Mouse (Mus musculus) hindbrain, embryonic 13.5 days (tissue): Measurements from ENCODE around the gene Ttll1. TPM values are rescaled to one million over a fixed set of nuclear protein-coding genes. Genes with fewer than 3 reads are reported as not detected.
"Not testable (repeated sequence)": the region's sequence is repeated elsewhere in the genome, so short reads cannot be mapped to it uniquely, and the experiment has no call there.

ENCODE experiments used
- ATAC-seq: fragments of 200-750 bp; cut with Nextera tagmentation; 2 replicates; pipeline ENCODE4 v1.8.0; 2017; ENCODE audit warnings: moderate TSS enrichment; ENCODE audit not compliant: low FRiP score
- H3K27ac ChIP-seq: fragments of 300-500 bp; sonication (generic); 2 replicates; pipeline ENCODE4 v1.5.1; 2015; ENCODE audit warnings: inconsistent platforms, mild to moderate bottlenecking, moderate library complexity
- H3K27me3 ChIP-seq: fragments of 300-500 bp; sonication (generic); 2 replicates; pipeline ENCODE4 v1.6.1; 2015; ENCODE audit warnings: mild to moderate bottlenecking, inconsistent platforms
- H3K36me3 ChIP-seq: fragments of 300-500 bp; sonication (generic); 2 replicates; pipeline ENCODE4 v1.6.1; 2015; ENCODE audit warnings: mild to moderate bottlenecking, inconsistent platforms
- H3K4me1 ChIP-seq: fragments of 300-500 bp; sonication (generic); replicated peaks from 2 replicates; pipeline ENCODE4 v1.6.1; 2015; ENCODE audit warnings: inconsistent platforms
- H3K4me2 ChIP-seq: fragments of 300-500 bp; sonication (generic); 2 replicates; pipeline ENCODE4 v1.6.1; 2015; ENCODE audit warnings: inconsistent platforms, mild to moderate bottlenecking, moderate library complexity
- H3K4me3 ChIP-seq: fragments of 300-500 bp; sonication (generic); 2 replicates; pipeline ENCODE4 v1.5.1; 2015; ENCODE audit warnings: mild to moderate bottlenecking, inconsistent platforms
- H3K9ac ChIP-seq: fragments of 300-500 bp; sonication (generic); 2 replicates; pipeline ENCODE4 v1.6.1; 2015; ENCODE audit warnings: mild to moderate bottlenecking, inconsistent platforms
- H3K9me3 ChIP-seq: fragments of 300-500 bp; sonication (generic); 2 replicates; pipeline ENCODE4 v1.6.1; 2016; ENCODE audit warnings: inconsistent platforms
- WGBS: fragments of 180-500 bp; shearing (Covaris S2); methylation state at CpG from one replicate; pipeline ENCODE4 v1.1.7; 2015; 5-methylcytosine and 5-hydroxymethylcytosine counted together
- polyA plus RNA-seq: library from polyadenylated mRNA; unstranded; fragments of >200 nt; fragmentation: Nextera tagmentation; extraction: Ambion mirVana; gene quantifications from 2 replicates; pipeline ENCODE4 v1.2.1, GENCODE M21; 2015

The Ttll1 gene
- polyA plus RNA-seq, 1 experiment from 2014 or later, result 113 TPM

GRCm38 (mm10) chr15:83518215-83519048 is 7.7 kb upstream of the Ttll1 start:
- WGBS, result 41% methylated on average over 20 of the region's 20 CpGs
- peak overlapping the region; percentile 25; the same call in 1 of the 2 replicates for H3K4me2 ChIP-seq
- no peak overlapping the region for H3K27ac ChIP-seq
- H3K9me3 ChIP-seq, result no peaks in the 10 kb centered on the region
- 0 out of 2 replicates have a peak, but pooled peaks cover 2% of the 10 kb centered on the region for H3K27me3 ChIP-seq
- ATAC-seq, result no peak
- H3K9ac ChIP-seq, result peak overlapping the region; percentile 10; the same call in 1 of the 2 replicates
- H3K4me1 ChIP-seq, result peaks cover 12% of the 10 kb centered on the region
- H3K36me3 ChIP-seq, result no peaks in the 10 kb centered on the region
- H3K4me3 ChIP-seq, result no peak overlapping the region

- Histone ChIP-seq H3K9ac (no peak overlapping the region), H3K9me3 (no peaks in the 10 kb centered on the region), H3K4me1 (peaks cover 10% of the 10 kb centered on the region), H3K27me3 (peaks cover 9% of the 10 kb centered on the region), H3K27ac (no peak overlapping the region), H3K4me2 (no peak overlapping the region), H3K36me3 (no peaks in the 10 kb centered on the region), H3K4me3 (no peak overlapping the region)
- WGBS, result 66% methylated on average over 5 of the region's 5 CpGs
- no peak for ATAC-seq
Measured at GRCm38 (mm10) chr15:83515018-83515417, 4.3 kb upstream of the Ttll1 start.

GRCm38 (mm10) chr15:83512489-83513281 is 2.0 kb upstream of the Ttll1 start:
- 78% methylated on average over 13 of the region's 13 CpGs for WGBS
- no peaks in the 10 kb centered on the region for H3K9me3 ChIP-seq
- ATAC-seq, result no peak
- H3K4me1 ChIP-seq, result peaks cover 26% of the 10 kb centered on the region
- H3K27ac ChIP-seq, result no peak overlapping the region
- no peak overlapping the region for H3K4me3 ChIP-seq
- H3K36me3 ChIP-seq, result no peaks in the 10 kb centered on the region
- peaks cover 9% of the 10 kb centered on the region for H3K27me3 ChIP-seq
- H3K4me2 ChIP-seq, result no peak overlapping the region
- H3K9ac ChIP-seq, result no peak overlapping the region; the same call in 1 of the 2 replicates

- peak overlapping the region; percentile 53 for H3K4me2 ChIP-seq
- no peaks in the 10 kb centered on the region for H3K9me3 ChIP-seq
- H3K27me3 ChIP-seq, result peaks cover 9% of the 10 kb centered on the region
- peak overlapping the region; percentile 88 for H3K27ac ChIP-seq
- H3K9ac ChIP-seq, result peak overlapping the region; percentile 72
- H3K36me3 ChIP-seq, result peaks cover 9% of the 10 kb centered on the region
- H3K4me3 ChIP-seq, result peak overlapping the region; percentile 49
- WGBS, result 23% methylated on average over 17 of the region's 17 CpGs
- ATAC-seq, result peak; percentile 89
- H3K4me1 ChIP-seq, result peaks cover 33% of the 10 kb centered on the region
Measured at GRCm38 (mm10) chr15:83509950-83510804, 516 bp downstream of the Ttll1 start.

- not testable (repeated sequence) for H3K9ac ChIP-seq, H3K4me1 ChIP-seq, H3K4me3 ChIP-seq, H3K27ac ChIP-seq, H3K9me3 ChIP-seq, H3K27me3 ChIP-seq, ATAC-seq, H3K4me2 ChIP-seq
- 84% methylated on average over 6 of the region's 6 CpGs for WGBS
- H3K36me3 ChIP-seq, result peaks cover 92% of the 10 kb centered on the region
Measured at GRCm38 (mm10) chr15:83501483-83501882, 9.2 kb downstream of the Ttll1 start.

GRCm38 (mm10) chr15:83500352-83500751 is 10.3 kb downstream of the Ttll1 start:
- Histone ChIP-seq H3K27me3 (no peaks in the 10 kb centered on the region), H3K4me1 (no peaks in the 10 kb centered on the region), H3K4me3 (no peak overlapping the region), H3K27ac (no peak overlapping the region), H3K4me2 (no peak overlapping the region), H3K9me3 (no peaks in the 10 kb centered on the region), H3K36me3 (peaks cover 96% of the 10 kb centered on the region), H3K9ac (no peak overlapping the region)
- ATAC-seq, result no peak
- WGBS, result 60% methylated on average over 3 of the region's 3 CpGs

GRCm38 (mm10) chr15:83499211-83499755 is 11.4 kb downstream of the Ttll1 start:
- Histone ChIP-seq H3K4me3 (no peak overlapping the region), H3K9ac (no peak overlapping the region), H3K27ac (no peak overlapping the region), H3K4me2 (no peak overlapping the region), H3K27me3 (no peaks in the 10 kb centered on the region), H3K4me1 (no peaks in the 10 kb centered on the region), H3K36me3 (peaks cover 96% of the 10 kb centered on the region), H3K9me3 (no peaks in the 10 kb centered on the region)
- ATAC-seq, result no peak
- WGBS, result 94% methylated on average over 10 of the region's 10 CpGs

GRCm38 (mm10) chr15:83497299-83497698 is 13.4 kb downstream of the Ttll1 start:
- Histone ChIP-seq H3K27ac (no peak overlapping the region), H3K9ac (no peak overlapping the region), H3K9me3 (no peaks in the 10 kb centered on the region), H3K4me1 (no peaks in the 10 kb centered on the region), H3K27me3 (no peaks in the 10 kb centered on the region), H3K36me3 (peaks cover 98% of the 10 kb centered on the region), H3K4me2 (no peak overlapping the region), H3K4me3 (no peak overlapping the region)
- WGBS, result 92% methylated on average over 6 of the region's 6 CpGs
- ATAC-seq, result no peak

GRCm38 (mm10) chr15:83495787-83496367 is 14.8 kb downstream of the Ttll1 start:
- H3K36me3 ChIP-seq, result peaks cover 99% of the 10 kb centered on the region
- H3K4me2 ChIP-seq, result no peak overlapping the region
- WGBS, result 51% methylated on average over 22 of the region's 22 CpGs

GRCm38 (mm10) chr15:83495195-83495594 is 15.5 kb downstream of the Ttll1 start:
- Histone ChIP-seq H3K9ac (no peak overlapping the region), H3K4me2 (no peak overlapping the region), H3K27ac (no peak overlapping the region), H3K36me3 (peaks cover 99% of the 10 kb centered on the region), H3K4me1 (no peaks in the 10 kb centered on the region), H3K4me3 (no peak overlapping the region), H3K9me3 (no peaks in the 10 kb centered on the region), H3K27me3 (no peaks in the 10 kb centered on the region)
- 96% methylated on average over 3 of the region's 3 CpGs for WGBS
- ATAC-seq, result no peak

More at GRCm38 (mm10) chr15:83495787-83496367, 14.8 kb downstream of the Ttll1 start:
- no peaks in the 10 kb centered on the region for H3K4me1 ChIP-seq
- H3K27me3 ChIP-seq, result no peaks in the 10 kb centered on the region
- H3K4me3 ChIP-seq, result no peak overlapping the region
- no peaks in the 10 kb centered on the region for H3K9me3 ChIP-seq
- H3K9ac ChIP-seq, result no peak overlapping the region
- ATAC-seq, result no peak
- H3K27ac ChIP-seq, result no peak overlapping the region

GRCm38 (mm10) chr15:83494572-83494920 is 16.1 kb downstream of the Ttll1 start:
- no peak overlapping the region for H3K4me3 ChIP-seq
- no peak overlapping the region for H3K9ac ChIP-seq
- H3K27ac ChIP-seq, result no peak overlapping the region
- WGBS, result 84% methylated on average over 6 of the region's 6 CpGs
- no peaks in the 10 kb centered on the region for H3K27me3 ChIP-seq
- H3K9me3 ChIP-seq, result no peaks in the 10 kb centered on the region
- H3K36me3 ChIP-seq, result peaks cover 99% of the 10 kb centered on the region
- no peaks in the 10 kb centered on the region for H3K4me1 ChIP-seq
- ATAC-seq, result no peak
- no peak overlapping the region for H3K4me2 ChIP-seq
